Mouse (Mus musculus): ENCODE results near the gene C1qtnf2.

Gene C1qtnf2

DNA sequence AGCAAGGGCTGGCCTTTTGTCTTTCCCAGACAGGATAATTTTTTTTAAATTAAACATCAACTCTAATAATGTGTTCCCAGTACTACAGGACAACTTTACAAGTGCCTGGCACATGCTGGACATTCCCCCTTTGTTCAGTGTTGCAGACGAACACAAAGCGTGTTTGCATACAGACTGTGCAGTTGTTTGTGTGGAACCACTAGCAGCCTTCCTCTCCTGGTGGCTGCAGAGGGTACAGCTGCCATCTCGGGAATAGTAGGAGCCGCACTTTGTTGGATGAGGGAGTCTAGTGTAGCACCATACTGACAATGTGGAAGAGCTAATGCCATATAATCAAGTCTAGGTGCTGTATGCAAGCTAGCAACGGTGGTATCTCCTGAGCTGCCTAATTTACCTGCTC, 57.5 kb downstream of the C1qtnf2 start:
- no peak for DNase-seq (ENCODE audit: low read depth in 1 of 2, low spot score in 2 of 2)

DNA sequence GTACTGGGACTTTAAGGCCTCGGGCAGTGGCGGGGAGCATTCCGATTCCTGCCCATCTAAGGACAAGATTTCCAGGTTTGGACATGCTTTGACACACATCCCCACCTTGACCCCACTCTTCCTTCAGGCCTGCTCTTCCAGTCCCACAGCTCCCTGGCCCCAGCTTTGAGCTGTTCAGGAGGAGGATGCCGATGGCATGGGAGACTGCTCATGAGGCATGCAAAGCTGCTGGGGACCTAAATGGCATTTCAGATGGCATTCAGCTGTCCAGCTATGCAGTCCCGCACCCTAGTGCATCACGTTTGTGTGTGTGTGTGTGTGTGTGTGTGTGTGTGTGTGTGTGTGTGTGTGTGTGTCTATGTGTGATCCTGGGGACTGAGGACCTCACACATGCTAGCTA, 63.0 kb downstream of the C1qtnf2 start:
- DNase-seq (ENCODE audit: low read depth in 1 of 2, low spot score in 2 of 2): no peak

DNA sequence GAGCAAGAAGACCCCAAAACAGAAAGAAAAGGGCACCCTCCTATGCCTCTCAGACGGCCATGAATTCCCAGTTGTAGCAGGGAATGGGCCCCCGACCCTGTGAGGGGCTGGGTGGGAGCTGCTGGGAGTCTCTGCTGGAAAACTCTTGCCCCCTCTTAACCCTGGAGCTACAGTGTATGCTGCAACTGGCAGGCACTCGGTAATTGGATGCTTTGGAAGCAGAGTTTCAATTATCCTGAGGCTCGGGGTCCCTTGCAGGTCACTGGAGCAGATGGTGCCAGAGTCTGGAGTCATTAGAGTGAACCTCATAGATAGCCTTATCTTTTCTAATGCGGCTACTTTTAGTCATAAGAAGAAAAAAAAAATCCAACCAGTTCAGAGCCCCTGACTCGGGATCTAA, 65.8 kb downstream of the C1qtnf2 start:
- DNase-seq (ENCODE audit: low read depth in 1 of 2, low spot score in 2 of 2): no peak
